Mouse (Mus musculus) forebrain, embryonic 12.5 days (tissue): ENCODE measurements around the gene Rps26. TPM values are rescaled to one million over a fixed set of nuclear protein-coding genes. Genes with fewer than 3 reads are reported as not detected.

Source experiments
- ATAC-seq: fragments of 200-750 bp; cut with Nextera tagmentation; 2 replicates; pipeline ENCODE4 v1.8.0; 2017; ENCODE audit warnings: moderate TSS enrichment; ENCODE audit not compliant: low FRiP score
- H3K27ac ChIP-seq: fragments of 300-500 bp; sonication (generic); 2 replicates; pipeline ENCODE4 v1.5.1; 2016; ENCODE audit warnings: mild to moderate bottlenecking
- H3K27me3 ChIP-seq: fragments of 300-500 bp; sonication (generic); 2 replicates; pipeline ENCODE4 v1.6.1; 2016; ENCODE audit warnings: mild to moderate bottlenecking
- H3K36me3 ChIP-seq: fragments of 300-500 bp; sonication (generic); replicated peaks from 2 replicates; pipeline ENCODE4 v1.6.1; 2016; ENCODE audit warnings: mild to moderate bottlenecking
- H3K4me1 ChIP-seq: fragments of 300-500 bp; sonication (generic); 2 replicates; pipeline ENCODE4 v1.6.1; 2016
- H3K4me2 ChIP-seq: fragments of 300-500 bp; sonication (generic); 2 replicates; pipeline ENCODE4 v1.6.1; 2016; ENCODE audit warnings: mild to moderate bottlenecking, moderate library complexity
- H3K4me3 ChIP-seq: fragments of 300-500 bp; sonication (generic); replicated peaks from 2 replicates; pipeline ENCODE4 v1.5.1; 2016; ENCODE audit warnings: mild to moderate bottlenecking
- H3K9ac ChIP-seq: fragments of 300-500 bp; sonication (generic); 2 replicates; pipeline ENCODE4 v1.6.1; 2016; ENCODE audit warnings: mild to moderate bottlenecking
- H3K9me3 ChIP-seq: fragments of 300-500 bp; sonication (generic); 2 replicates; pipeline ENCODE4 v1.6.1; 2016
- WGBS: fragments of 180-500 bp; shearing (Covaris S2); methylation state at CpG from one replicate; pipeline ENCODE4 v1.1.7; 2016; 5-methylcytosine and 5-hydroxymethylcytosine counted together
- polyA plus RNA-seq: library from polyadenylated mRNA; unstranded; fragments of >200 nt; fragmentation: Nextera tagmentation; extraction: Ambion mirVana; gene quantifications from 2 replicates; pipeline ENCODE4 v1.2.1, GENCODE M21; 2016

Gene Rps26
- polyA plus RNA-seq = 484 and 501 TPM in 2 replicates

DNA sequence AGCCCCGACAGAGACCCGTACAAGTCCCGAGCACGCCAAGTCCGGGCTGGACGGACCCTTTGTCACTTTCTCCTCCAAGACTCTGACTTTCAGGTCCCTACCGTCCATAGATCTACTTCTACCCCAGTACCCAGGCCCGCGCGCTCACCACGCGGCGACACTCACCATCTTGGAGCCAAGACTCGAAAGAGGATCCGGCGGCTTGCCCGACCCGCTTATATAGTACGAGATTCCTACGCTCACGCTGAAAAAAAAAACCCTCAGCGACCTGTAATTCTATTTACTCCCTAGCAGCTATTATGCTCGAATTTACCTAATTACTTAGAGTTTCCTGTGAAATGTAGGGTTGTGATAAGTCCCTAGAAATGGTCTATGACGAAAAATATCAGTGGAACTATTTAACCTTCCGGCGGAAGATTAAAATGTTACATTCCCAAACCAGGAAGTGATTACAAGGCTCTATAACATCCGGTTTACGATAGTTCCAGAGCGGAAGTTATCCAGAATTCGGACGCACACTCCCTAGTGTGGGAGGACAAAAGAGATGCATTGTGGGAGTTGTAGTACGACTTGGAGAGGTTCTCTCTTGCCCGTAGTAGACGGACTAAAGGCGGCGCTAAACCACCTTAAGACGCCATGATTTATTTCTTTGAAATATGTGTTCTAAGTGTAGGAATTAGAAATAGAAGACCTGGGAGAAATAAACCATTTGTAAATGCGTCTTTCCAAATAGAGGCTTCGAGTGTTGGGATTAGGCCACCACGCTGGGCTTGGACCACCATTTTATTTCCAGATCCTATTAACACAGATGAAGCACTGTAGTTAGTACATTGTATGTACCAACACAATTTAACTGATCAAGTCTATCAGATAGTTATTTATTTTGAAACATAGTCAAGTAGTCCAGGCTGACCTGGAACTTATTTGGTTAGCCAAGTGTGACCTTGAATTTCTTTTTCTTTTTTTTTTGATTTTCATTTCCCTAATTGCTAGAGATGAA lies at the start of gene Rps26:
Rps26 (minus strand) TSS at position 437 of the 1,000 bp plus-strand sequence.
- ATAC-seq = peak; percentile 97
- Histone ChIP-seq H3K27ac (peak within 1 kb of the TSS; percentile 43), H3K4me1 (peaks cover 10% of the 10 kb centered on the region), H3K9ac (peak within 1 kb of the TSS; percentile 84), H3K36me3 (peaks cover 29% of the 10 kb centered on the region), H3K4me2 (peak within 1 kb of the TSS; percentile 85), H3K27me3 (0 out of 2 replicates have a peak, but pooled peaks cover 9% of the 10 kb centered on the region), H3K4me3 (peak within 1 kb of the TSS; percentile 83), H3K9me3 (no peaks in the 10 kb centered on the region)
- WGBS = 1% methylated on average over 40 of the region's 40 CpGs

DNA sequence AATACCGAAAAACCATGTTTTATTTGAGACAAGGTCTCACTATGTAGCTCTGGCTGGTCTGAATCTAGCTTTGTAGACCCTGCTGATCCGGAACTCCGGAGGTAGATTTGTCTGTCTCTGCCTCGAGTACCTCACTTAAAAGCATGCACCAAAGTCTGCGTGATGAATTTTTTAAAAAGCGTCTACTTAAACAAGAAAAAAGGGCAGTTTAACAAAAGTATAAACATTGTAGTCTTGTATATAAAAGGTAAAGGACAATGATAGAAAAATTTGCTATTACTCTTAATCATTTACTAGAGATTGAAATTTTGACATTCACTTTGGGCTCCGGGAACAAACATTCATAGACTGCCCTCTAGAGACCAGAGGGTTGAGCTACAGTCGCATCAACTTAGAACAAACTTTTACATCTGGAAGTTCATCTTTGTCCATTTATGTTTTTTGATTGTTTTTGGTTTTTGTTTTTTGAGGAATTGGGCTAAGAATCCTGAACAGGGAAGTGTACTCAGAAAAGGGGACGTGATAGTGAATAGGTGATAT lies 48.0 kb upstream of the Rps26 start:
- peaks cover 12% of the 10 kb centered on the region for H3K27me3 ChIP-seq
- H3K36me3 ChIP-seq = peaks cover 12% of the 10 kb centered on the region
- H3K4me1 ChIP-seq = peaks cover 11% of the 10 kb centered on the region
- H3K9ac ChIP-seq = peak overlapping the region; percentile 74; the same call in 1 of the 2 replicates
- no peak for ATAC-seq
- H3K4me3 ChIP-seq = peak overlapping the region; percentile 79
- H3K4me2 ChIP-seq = peak overlapping the region; percentile 98
- H3K27ac ChIP-seq = peak overlapping the region; percentile 69; the same call in 1 of the 2 replicates
- no peaks in the 10 kb centered on the region for H3K9me3 ChIP-seq
- WGBS = 4% methylated on average over 9 of the region's 9 CpGs

GRCm38 (mm10) chr10:128673763-128674468 lies 47.4 kb upstream of the Rps26 start, which contains the start of gene Suox:
Gene Suox, minus strand, starts transcription at chr10:128674073.
- Histone ChIP-seq H3K27me3 (peaks cover 12% of the 10 kb centered on the region), H3K9ac (peak within 1 kb of the TSS; percentile 74), H3K4me2 (peak within 1 kb of the TSS; percentile 98), H3K4me3 (peak within 1 kb of the TSS; percentile 79), H3K36me3 (peaks cover 6% of the 10 kb centered on the region; the same call in 1 of the 2 replicates), H3K9me3 (no peaks in the 10 kb centered on the region), H3K4me1 (peaks cover 13% of the 10 kb centered on the region), H3K27ac (peak within 1 kb of the TSS; percentile 69; the same call in 1 of the 2 replicates)
- peak; percentile 93 for ATAC-seq
- 1% methylated on average over 59 of the region's 60 CpGs for whole genome bisulfite sequencing

GRCm38 (mm10) chr10:128671148-128671547 lies 44.6 kb upstream of the Rps26 start:
- Histone ChIP-seq H3K4me3 (no peak overlapping the region), H3K4me2 (no peak overlapping the region), H3K9ac (no peak overlapping the region), H3K9me3 (no peaks in the 10 kb centered on the region), H3K36me3 (peaks cover 6% of the 10 kb centered on the region; the same call in 1 of the 2 replicates), H3K27me3 (peaks cover 12% of the 10 kb centered on the region), H3K27ac (no peak overlapping the region), H3K4me1 (peaks cover 22% of the 10 kb centered on the region)
- 93% methylated on average over 9 of the region's 9 CpGs for WGBS
- no peak for ATAC-seq

GRCm38 (mm10) chr10:128668790-128669672 lies 42.5 kb upstream of the Rps26 start:
- peak overlapping the region; percentile 78 for H3K4me3 ChIP-seq
- H3K9ac ChIP-seq = peak overlapping the region; percentile 75
- no peaks in the 10 kb centered on the region for H3K9me3 ChIP-seq
- peaks cover 18% of the 10 kb centered on the region for H3K4me1 ChIP-seq
- peaks cover 12% of the 10 kb centered on the region for H3K27me3 ChIP-seq
- H3K4me2 ChIP-seq = peak overlapping the region; percentile 78
- WGBS = under 1% methylated on average over 40 of the region's 42 CpGs
- H3K27ac ChIP-seq = peak overlapping the region; percentile 31; the same call in 1 of the 2 replicates
- peak; percentile 66 for ATAC-seq
- H3K36me3 ChIP-seq = peaks cover 6% of the 10 kb centered on the region; the same call in 1 of the 2 replicates

DNA sequence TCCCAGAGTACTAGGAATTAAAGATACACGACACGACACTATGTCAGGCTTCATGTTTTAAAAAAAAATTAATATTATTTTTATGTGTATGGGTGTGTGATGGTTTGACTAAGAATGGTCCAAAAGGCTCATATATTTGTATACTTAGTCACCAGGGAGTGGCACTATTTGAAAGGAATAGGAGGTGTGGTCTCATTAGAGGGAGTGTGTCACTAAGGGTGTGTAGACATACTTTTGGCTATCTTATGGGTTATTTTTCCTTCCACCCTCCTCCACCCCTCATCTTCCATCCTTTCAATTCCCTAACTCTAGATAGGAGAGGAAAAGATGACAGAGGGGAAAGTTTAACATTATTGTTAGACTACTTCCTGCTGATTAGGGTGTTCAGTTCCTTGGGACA lies 39.3 kb upstream of the Rps26 start:
- Histone ChIP-seq H3K4me3 (no peak overlapping the region), H3K36me3 (no peaks in the 10 kb centered on the region), H3K27ac (no peak overlapping the region), H3K27me3 (peaks cover 5% of the 10 kb centered on the region), H3K4me1 (peaks cover 12% of the 10 kb centered on the region), H3K4me2 (no peak overlapping the region), H3K9me3 (no peaks in the 10 kb centered on the region), H3K9ac (no peak overlapping the region)
- ATAC-seq = no peak
- 97% methylated on average over 2 of the region's 2 CpGs for WGBS

DNA sequence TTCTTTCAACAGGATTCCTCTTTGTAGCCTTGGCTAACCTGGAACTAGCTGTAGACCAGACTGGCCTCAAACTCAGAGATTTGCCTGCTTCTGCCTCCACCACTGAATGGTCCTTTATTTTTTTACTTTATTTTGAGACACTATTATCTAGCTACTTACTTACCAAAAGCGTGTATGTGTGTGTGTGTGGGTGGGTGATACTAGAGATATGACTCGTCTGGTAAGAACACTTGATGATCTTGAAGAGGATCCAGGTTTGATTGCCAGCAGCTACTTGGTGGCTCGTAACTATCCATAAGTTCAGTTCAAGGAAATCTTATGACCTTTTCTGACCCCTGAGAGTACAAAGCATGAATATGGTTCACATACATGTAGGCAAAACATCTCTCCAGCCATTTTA lies 38.8 kb upstream of the Rps26 start:
- H3K27ac ChIP-seq = no peak overlapping the region
- H3K9me3 ChIP-seq = no peaks in the 10 kb centered on the region
- peaks cover 12% of the 10 kb centered on the region for H3K4me1 ChIP-seq
- peaks cover 3% of the 10 kb centered on the region for H3K27me3 ChIP-seq
- 82% methylated on average over 3 of the region's 3 CpGs for WGBS
- H3K36me3 ChIP-seq = no peaks in the 10 kb centered on the region
- no peak overlapping the region for H3K4me3 ChIP-seq
- ATAC-seq = no peak
- H3K9ac ChIP-seq = no peak overlapping the region
- no peak overlapping the region for H3K4me2 ChIP-seq

DNA sequence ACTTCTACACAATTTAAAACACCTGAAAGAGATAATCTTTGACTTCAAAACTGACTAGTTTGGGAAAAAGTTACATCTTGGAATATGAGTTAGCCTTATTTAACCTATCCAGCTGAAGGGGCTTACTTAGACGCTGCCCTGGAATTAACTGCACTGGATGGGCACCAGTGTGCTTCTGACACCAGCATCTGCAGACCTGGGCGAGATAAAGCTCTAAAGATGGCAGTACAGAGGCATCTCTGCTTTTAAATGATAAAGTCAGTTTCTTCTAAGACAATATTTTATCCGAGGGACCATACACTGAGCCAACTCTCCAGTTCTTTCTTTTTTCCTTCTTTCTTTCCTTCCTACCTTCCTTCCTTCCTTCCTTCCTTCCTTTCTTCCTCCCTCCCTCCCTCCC lies 38.3 kb upstream of the Rps26 start:
- H3K9ac ChIP-seq = no peak overlapping the region
- H3K36me3 ChIP-seq = no peaks in the 10 kb centered on the region
- no peaks in the 10 kb centered on the region for H3K9me3 ChIP-seq
- no peak overlapping the region for H3K4me2 ChIP-seq
- H3K27me3 ChIP-seq = no peaks in the 10 kb centered on the region
- H3K27ac ChIP-seq = no peak overlapping the region
- no peak overlapping the region for H3K4me3 ChIP-seq
- WGBS = 75% methylated on average over 3 of the region's 3 CpGs
- peaks cover 12% of the 10 kb centered on the region for H3K4me1 ChIP-seq
- ATAC-seq = no peak

DNA sequence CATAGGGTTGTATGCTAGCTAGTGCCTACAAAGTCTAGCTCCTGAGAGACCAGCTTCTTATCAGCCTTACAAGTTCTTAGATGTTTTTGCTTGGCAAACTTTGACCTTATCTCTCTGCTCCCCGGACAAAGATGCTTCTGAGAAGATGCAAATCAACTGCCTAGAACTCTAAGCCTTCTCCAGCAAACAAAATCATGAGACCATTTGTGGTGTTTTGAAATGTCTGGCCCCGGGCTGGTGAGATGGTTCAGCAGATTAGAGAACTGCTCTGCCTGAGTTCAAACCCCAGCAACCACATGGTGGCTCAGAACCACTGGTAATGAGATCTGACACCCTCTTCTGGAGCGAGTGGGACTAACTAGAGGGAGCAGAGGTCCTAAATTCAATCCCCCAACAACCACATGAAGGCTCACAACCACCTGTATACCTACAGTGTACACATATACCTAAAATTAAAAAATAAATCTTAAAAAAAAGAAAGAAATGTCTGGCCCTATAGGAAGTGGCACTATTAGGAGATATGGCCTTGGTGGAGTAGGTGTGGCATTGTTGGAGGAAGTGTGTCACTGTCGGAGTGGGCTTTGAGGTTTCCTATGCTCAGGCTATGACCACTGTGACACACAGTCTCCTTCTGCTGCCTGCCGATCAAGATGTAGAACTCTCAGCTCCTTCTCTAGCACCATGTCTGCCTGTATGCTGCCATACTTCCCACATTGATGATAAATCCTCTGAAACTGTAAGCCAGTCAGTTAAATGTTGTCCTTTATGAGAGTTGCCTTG lies 37.1 kb upstream of the Rps26 start:
- Histone ChIP-seq H3K4me1 (peaks cover 6% of the 10 kb centered on the region), H3K4me3 (no peak overlapping the region), H3K4me2 (no peak overlapping the region), H3K27me3 (no peaks in the 10 kb centered on the region), H3K9ac (no peak overlapping the region), H3K36me3 (no peaks in the 10 kb centered on the region), H3K27ac (no peak overlapping the region), H3K9me3 (no peaks in the 10 kb centered on the region)
- ATAC-seq = no peak
- 74% methylated on average over 5 of the region's 5 CpGs for WGBS

GRCm38 (mm10) chr10:128662465-128662864 lies 35.9 kb upstream of the Rps26 start:
- Histone ChIP-seq H3K9me3 (no peaks in the 10 kb centered on the region), H3K27ac (no peak overlapping the region), H3K4me3 (no peak overlapping the region), H3K4me1 (no peaks in the 10 kb centered on the region), H3K4me2 (no peak overlapping the region), H3K9ac (no peak overlapping the region), H3K27me3 (no peaks in the 10 kb centered on the region), H3K36me3 (no peaks in the 10 kb centered on the region)
- no peak for ATAC-seq

DNA sequence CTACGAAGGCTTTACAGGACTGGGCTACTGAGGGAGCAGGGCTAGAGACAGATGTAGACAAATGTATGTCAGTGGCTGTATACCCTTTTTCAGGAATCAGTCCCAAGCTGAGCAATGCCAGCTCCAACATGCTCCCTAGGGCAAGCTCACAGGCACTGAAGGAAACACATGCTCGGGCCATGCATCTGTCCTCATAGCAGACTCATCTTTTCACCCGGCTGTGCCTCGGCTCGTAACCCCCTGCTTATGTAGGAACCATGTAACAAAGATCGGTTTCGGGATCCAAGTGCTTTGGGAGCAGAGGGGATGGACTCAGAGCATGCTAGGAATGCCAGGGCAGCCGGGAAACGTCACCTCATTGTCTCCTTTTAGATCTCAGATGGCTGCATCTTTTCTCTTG lies 32.9 kb upstream of the Rps26 start:
- Histone ChIP-seq H3K9ac (no peak overlapping the region), H3K9me3 (no peaks in the 10 kb centered on the region), H3K36me3 (no peaks in the 10 kb centered on the region), H3K4me1 (no peaks in the 10 kb centered on the region), H3K4me3 (no peak overlapping the region), H3K27ac (no peak overlapping the region), H3K4me2 (no peak overlapping the region), H3K27me3 (no peaks in the 10 kb centered on the region)
- no peak for ATAC-seq
- WGBS = 57% methylated on average over 9 of the region's 9 CpGs
